Mouse (Mus musculus) ES-E14 (cell line): ENCODE measurements at regions not wholly inside any gene's neighbourhood (a gene's known extent, or its start where the extent isn't known, plus 50 kb on each side); places are given as distances from the start of the nearest gene placed in this dataset.
A peak's percentile ranks its signal among the peaks of the same experiment; 100 is the strongest.

Experiments used
- DNase-seq: peaks from one replicate; pipeline ENCODE4 v3.0.0-alpha.2; 2013; ENCODE audit warnings: low read depth, low spot score
- H3K27ac ChIP-seq: 2 replicates; pipeline ENCODE4 v1.5.1; 2012; ENCODE audit warnings: low read depth, mild to moderate bottlenecking, low read length, moderate library complexity, mixed read lengths; ENCODE audit not compliant: poor library complexity, insufficient read depth, severe bottlenecking
- H3K36me3 ChIP-seq: 2 replicates; pipeline ENCODE4 v1.6.1; 2012; ENCODE audit warnings: mild to moderate bottlenecking, low read length, moderate library complexity, mixed read lengths; ENCODE audit not compliant: control insufficient read depth, poor library complexity, insufficient read depth, severe bottlenecking
- H3K4me1 ChIP-seq, 2 experiments: fragments of 150-350 bp in 1 of 2; sonication (generic) in 1 of 2; 2 replicates each; pipeline ENCODE4 v1.6.1; 2012; ENCODE audit warnings: low read length in 2 of 2, mild to moderate bottlenecking in 1 of 2, mixed read lengths in 1 of 2; ENCODE audit not compliant: control insufficient read depth in 2 of 2, insufficient read depth in 2 of 2, poor library complexity in 1 of 2
- H3K4me3 ChIP-seq, 2 experiments: fragments of 150-350 bp in 1 of 2; sonication (generic) in 1 of 2; 2 replicates each; pipeline ENCODE4 v1.5.1; 2012; ENCODE audit warnings: low read length in 2 of 2, low read depth in 1 of 2, mild to moderate bottlenecking in 1 of 2, mixed read lengths in 1 of 2; ENCODE audit not compliant: insufficient read depth in 1 of 2, poor library complexity in 1 of 2, severe bottlenecking in 1 of 2
- H3K9ac ChIP-seq: 2 replicates; pipeline ENCODE4 v1.6.1; 2012; ENCODE audit warnings: low read depth, mild to moderate bottlenecking, low read length, mixed read lengths; ENCODE audit not compliant: poor library complexity, insufficient read depth, severe bottlenecking
- H3K9me3 ChIP-seq: fragments of 150-350 bp; sonication (generic); 2 replicates; pipeline ENCODE4 v1.6.1; 2012; ENCODE audit warnings: low read depth, mild to moderate bottlenecking, low read length; ENCODE audit not compliant: control insufficient read depth, insufficient read depth
- CHD2 ChIP-seq: IDR thresholded peaks from 2 replicates; pipeline ENCODE4 v1.6.1; 2014; ENCODE audit warnings: mild to moderate bottlenecking, low read depth, low read length, inconsistent platforms
- HCFC1 ChIP-seq: IDR thresholded peaks from 2 replicates; pipeline ENCODE4 v1.6.1; 2012; ENCODE audit warnings: low read length, inconsistent platforms, borderline replicate concordance; ENCODE audit not compliant: insufficient read depth
- MAFK ChIP-seq: IDR thresholded peaks from 2 replicates; pipeline ENCODE4 v1.6.1; 2014; ENCODE audit warnings: mild to moderate bottlenecking, low read depth, low read length, inconsistent platforms; ENCODE audit not compliant: insufficient read depth
- ZC3H11A ChIP-seq: IDR thresholded peaks from 2 replicates; pipeline ENCODE4 v1.6.1; 2012; ENCODE audit warnings: low read depth, mild to moderate bottlenecking, inconsistent platforms, low read length, borderline replicate concordance
- ZNF384 ChIP-seq: IDR thresholded peaks from 2 replicates; pipeline ENCODE4 v1.6.1; 2012; ENCODE audit warnings: low read depth, low read length, inconsistent platforms
- in situ Hi-C, 2 experiments: fragments of 600-800 bp; cut with MboI; formaldehyde crosslinking; loops; one replicate each; pipeline ENCODE4 v1.15.1; 2025; ENCODE audit warnings: low sequenced_read_pairs in 2 of 2, inconsistent platforms in 1 of 2; ENCODE audit not compliant: unreplicated experiment in 2 of 2

- Histone ChIP-seq H3K4me3 (no peak overlapping the region), H3K9ac (no peak overlapping the region), H3K27ac (no peak overlapping the region), H3K4me1 (no peaks in the 10 kb centered on the region), H3K36me3 (no peaks in the 10 kb centered on the region), H3K9me3 (no peaks in the 10 kb centered on the region)
- TF ChIP-seq MAFK (no peak), CHD2 (no peak), ZC3H11A (no peak)
- DNase-seq = no peak
- in situ Hi-C loops = no loop called here
Observed at GRCm38 (mm10) chr13:97650191-97650590, 110.2 kb downstream of the Gm10260 start.

- no peaks in the 10 kb centered on the region for H3K4me1 ChIP-seq
- no peaks in the 10 kb centered on the region for H3K9me3 ChIP-seq
- H3K27ac ChIP-seq = no peak overlapping the region
- in situ Hi-C loops = no loop called here
- DNase-seq = no peak
- H3K4me3 ChIP-seq = no peak overlapping the region
- H3K36me3 ChIP-seq = no peaks in the 10 kb centered on the region
- TF ChIP-seq MAFK = no peak
- TF ChIP-seq CHD2 = no peak
- no peak for TF ChIP-seq ZNF384
- TF ChIP-seq HCFC1 = no peak
- no peak for TF ChIP-seq ZC3H11A
- no peak overlapping the region for H3K9ac ChIP-seq
Observed at GRCm38 (mm10) chr13:97647486-97647885, 112.9 kb downstream of the Gm10260 start.

- no peak overlapping the region for H3K27ac ChIP-seq
Observed at GRCm38 (mm10) chr13:97646021-97646385, 114.4 kb downstream of the Gm10260 start.

GRCm38 (mm10) chr13:97645107-97646020, 115.1 kb downstream of the Gm10260 start:
- in situ Hi-C loops = no loop called here
- no peak overlapping the region for H3K9ac ChIP-seq
- no peaks in the 10 kb centered on the region for H3K9me3 ChIP-seq
- H3K4me3 ChIP-seq = no peak overlapping the region
- H3K27ac ChIP-seq = no peak overlapping the region
- TF ChIP-seq ZNF384 (peak; percentile 22; the same call in 1 of the 2 replicates), ZC3H11A (no peak)
- no peak for DNase-seq
- H3K4me1 ChIP-seq = no peaks in the 10 kb centered on the region
- no peaks in the 10 kb centered on the region for H3K36me3 ChIP-seq

More at GRCm38 (mm10) chr13:97646021-97646385, 114.4 kb downstream of the Gm10260 start:
- Histone ChIP-seq H3K36me3 (no peaks in the 10 kb centered on the region), H3K9me3 (no peaks in the 10 kb centered on the region), H3K4me1 (no peaks in the 10 kb centered on the region), H3K4me3 (no peak overlapping the region), H3K9ac (no peak overlapping the region)
- DNase-seq = no peak
- no peak for TF ChIP-seq ZNF384
- TF ChIP-seq HCFC1 = no peak
- no peak for TF ChIP-seq CHD2
- TF ChIP-seq ZC3H11A = no peak
- no peak for TF ChIP-seq MAFK
- in situ Hi-C loops = no loop called here

GRCm38 (mm10) chr13:97640236-97640635, 120.2 kb downstream of the Gm10260 start:
- Histone ChIP-seq H3K4me1 (0 out of 4 replicates have a peak, but pooled peaks cover 0 to 3% of the 10 kb centered on the region in 2 experiments), H3K9ac (no peak overlapping the region), H3K9me3 (no peaks in the 10 kb centered on the region), H3K27ac (no peak overlapping the region), H3K4me3 (no peak overlapping the region), H3K36me3 (no peaks in the 10 kb centered on the region)
- in situ Hi-C loops = no loop called here
- no peak for DNase-seq
- TF ChIP-seq ZNF384 = no peak
- TF ChIP-seq ZC3H11A = no peak
- no peak for TF ChIP-seq CHD2
- no peak for TF ChIP-seq HCFC1
- TF ChIP-seq MAFK = no peak
